Mouse (Mus musculus): ENCODE measurements at regions not wholly inside any gene's neighbourhood (a gene's known extent, or its start where the extent isn't known, plus 50 kb on each side); places are given as distances from the start of the nearest gene placed in this dataset.

GRCm38 (mm10) chr12:106822311-106822710 lies 666.1 kb upstream of the 3110018I06Rik start:
- H3K36me3 ChIP-seq (ENCODE audit: control insufficient read depth, insufficient read depth, low read length), result no peaks in the 10 kb centered on the region
- H3K4me3 ChIP-seq (replicated peaks; ENCODE audit: low read depth, low read length), result no peak overlapping the region
- ATAC-seq (ENCODE audit: low FRiP score, low TSS enrichment) (no peak), DNase-seq (no peak)
- 0 out of 2 replicates have a peak, but pooled peaks cover 5% of the 10 kb centered on the region for H3K9me3 ChIP-seq (ENCODE audit: control insufficient read depth, low read length)
- H3K4me1 ChIP-seq (ENCODE audit: control insufficient read depth, insufficient read depth, low read length), result no peaks in the 10 kb centered on the region
- 78% methylated on average over 4 of the region's 4 CpGs for WGBS
- H3K9ac ChIP-seq (replicated peaks; ENCODE audit: low read length), result no peak overlapping the region
- no peaks in the 10 kb centered on the region for H3K27me3 ChIP-seq (ENCODE audit: control insufficient read depth, insufficient read depth, low read length)
- H3K4me2 ChIP-seq (ENCODE audit: low read length), result no peak overlapping the region
- H3K27ac ChIP-seq (replicated peaks; ENCODE audit: low read depth, low read length), result no peak overlapping the region

- 11% methylated on average over 3 of the region's 3 CpGs for WGBS
- DNase-seq (peak; percentile 39), ATAC-seq (ENCODE audit: low FRiP score, low TSS enrichment) (no peak)
- no peaks in the 10 kb centered on the region for H3K36me3 ChIP-seq (ENCODE audit: control insufficient read depth, insufficient read depth, low read length)
- peaks cover 14% of the 10 kb centered on the region for H3K4me1 ChIP-seq (ENCODE audit: control insufficient read depth, insufficient read depth, low read length)
- H3K27me3 ChIP-seq (ENCODE audit: control insufficient read depth, insufficient read depth, low read length), result no peaks in the 10 kb centered on the region
- H3K9me3 ChIP-seq (ENCODE audit: control insufficient read depth, low read length), result no peaks in the 10 kb centered on the region
- H3K9ac ChIP-seq (replicated peaks; ENCODE audit: low read length), result no peak overlapping the region
- no peak overlapping the region for H3K27ac ChIP-seq (replicated peaks; ENCODE audit: low read depth, low read length)
- H3K4me2 ChIP-seq (ENCODE audit: low read length), result no peak overlapping the region
- no peak overlapping the region for H3K4me3 ChIP-seq (replicated peaks; ENCODE audit: low read depth, low read length)
Measured at GRCm38 (mm10) chr12:106828542-106828941, 659.9 kb upstream of the 3110018I06Rik start.

GRCm38 (mm10) chr12:106829323-106829722 lies 659.1 kb upstream of the 3110018I06Rik start:
- 1% methylated on average over 9 of the region's 9 CpGs for WGBS
- Histone ChIP-seq H3K27me3 (ENCODE audit: control insufficient read depth, insufficient read depth, low read length) (no peaks in the 10 kb centered on the region), H3K36me3 (ENCODE audit: control insufficient read depth, insufficient read depth, low read length) (no peaks in the 10 kb centered on the region), H3K27ac (replicated peaks; ENCODE audit: low read depth, low read length) (peak overlapping the region; percentile 55), H3K9ac (replicated peaks; ENCODE audit: low read length) (no peak overlapping the region), H3K9me3 (ENCODE audit: control insufficient read depth, low read length) (no peaks in the 10 kb centered on the region), H3K4me3 (replicated peaks; ENCODE audit: low read depth, low read length) (no peak overlapping the region), H3K4me1 (ENCODE audit: control insufficient read depth, insufficient read depth, low read length) (peaks cover 17% of the 10 kb centered on the region), H3K4me2 (ENCODE audit: low read length) (no peak overlapping the region)
- no peak for ATAC-seq (ENCODE audit: low FRiP score, low TSS enrichment)
- peak; percentile 76 for DNase-seq

- H3K27ac ChIP-seq (replicated peaks; ENCODE audit: low read depth, low read length), result no peak overlapping the region
- no peaks in the 10 kb centered on the region for H3K27me3 ChIP-seq (ENCODE audit: control insufficient read depth, insufficient read depth, low read length)
- H3K9me3 ChIP-seq (ENCODE audit: control insufficient read depth, low read length), result 0 out of 2 replicates have a peak, but pooled peaks cover 3% of the 10 kb centered on the region
- H3K4me3 ChIP-seq (replicated peaks; ENCODE audit: low read depth, low read length), result no peak overlapping the region
- no peak overlapping the region for H3K9ac ChIP-seq (replicated peaks; ENCODE audit: low read length)
- no peak for ATAC-seq (ENCODE audit: low FRiP score, low TSS enrichment)
- no peaks in the 10 kb centered on the region for H3K36me3 ChIP-seq (ENCODE audit: control insufficient read depth, insufficient read depth, low read length)
- DNase-seq, result no peak
- 74% methylated on average over 3 of the region's 3 CpGs for WGBS
- H3K4me1 ChIP-seq (ENCODE audit: control insufficient read depth, insufficient read depth, low read length), result peaks cover 11% of the 10 kb centered on the region; the same call in 1 of the 2 replicates
- H3K4me2 ChIP-seq (ENCODE audit: low read length), result no peak overlapping the region
Measured at GRCm38 (mm10) chr12:106835241-106835640, 653.2 kb upstream of the 3110018I06Rik start.

DNA sequence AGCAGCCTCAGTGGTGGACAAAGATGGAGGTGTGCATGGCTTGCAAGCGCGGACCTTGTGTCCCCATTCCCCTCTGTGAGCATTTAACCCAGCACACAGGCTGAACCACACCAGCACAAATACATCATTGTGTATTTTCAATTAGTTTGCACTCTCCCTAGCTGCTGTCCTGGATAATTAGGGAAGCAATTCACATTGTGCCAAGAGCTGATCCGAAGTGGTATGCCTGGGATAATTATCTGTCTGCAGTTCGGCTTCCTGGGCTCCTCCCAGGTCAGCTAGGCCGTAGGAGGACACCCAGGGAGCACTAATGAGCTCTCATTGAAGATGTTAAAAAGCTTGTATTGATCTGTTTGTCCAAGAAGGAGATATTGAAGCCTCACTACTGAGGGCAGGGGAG lies 648.8 kb upstream of the 3110018I06Rik start:
- no peak for ATAC-seq (ENCODE audit: low FRiP score, low TSS enrichment)
- Histone ChIP-seq H3K36me3 (ENCODE audit: control insufficient read depth, insufficient read depth, low read length) (no peaks in the 10 kb centered on the region), H3K9ac (replicated peaks; ENCODE audit: low read length) (no peak overlapping the region), H3K4me2 (ENCODE audit: low read length) (no peak overlapping the region), H3K27ac (replicated peaks; ENCODE audit: low read depth, low read length) (peak overlapping the region; percentile 32; the same call in 1 of the 2 replicates), H3K9me3 (ENCODE audit: control insufficient read depth, low read length) (0 out of 2 replicates have a peak, but pooled peaks cover 3% of the 10 kb centered on the region), H3K4me3 (replicated peaks; ENCODE audit: low read depth, low read length) (no peak overlapping the region), H3K27me3 (ENCODE audit: control insufficient read depth, insufficient read depth, low read length) (no peaks in the 10 kb centered on the region), H3K4me1 (ENCODE audit: control insufficient read depth, insufficient read depth, low read length) (peaks cover 19% of the 10 kb centered on the region)
- WGBS, result 32% methylated on average over 5 of the region's 5 CpGs
- peak; percentile 46 for DNase-seq

DNA sequence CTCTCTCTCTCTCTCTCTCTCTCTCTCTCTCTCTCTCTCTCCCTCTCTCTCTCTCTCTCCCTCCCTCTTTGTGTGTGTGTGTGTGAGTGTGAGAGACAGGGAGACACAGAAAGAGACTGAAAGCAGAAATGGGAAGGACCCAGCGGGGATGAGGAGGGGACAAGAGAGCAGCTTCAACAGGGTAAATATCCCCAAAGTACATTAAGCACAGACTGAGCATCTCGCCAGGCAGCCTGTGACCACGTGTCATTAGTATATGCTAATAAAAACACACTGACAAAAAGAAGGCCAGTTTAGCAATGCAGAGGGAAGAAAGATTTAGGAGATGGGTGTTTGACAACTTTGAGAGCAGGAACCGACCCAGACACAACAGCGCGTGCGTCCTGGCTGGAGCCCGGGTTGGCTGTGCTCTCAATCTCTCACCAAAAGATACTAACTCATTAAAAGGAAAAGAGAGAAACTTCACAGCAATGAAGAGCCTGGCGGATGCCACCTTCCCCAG lies 648.2 kb upstream of the 3110018I06Rik start:
- ATAC-seq (ENCODE audit: low FRiP score, low TSS enrichment) (no peak), DNase-seq (peak; percentile 30)
- Histone ChIP-seq H3K9me3 (ENCODE audit: control insufficient read depth, low read length) (0 out of 2 replicates have a peak, but pooled peaks cover 3% of the 10 kb centered on the region), H3K9ac (replicated peaks; ENCODE audit: low read length) (no peak overlapping the region), H3K4me3 (replicated peaks; ENCODE audit: low read depth, low read length) (no peak overlapping the region), H3K4me2 (ENCODE audit: low read length) (no peak overlapping the region), H3K4me1 (ENCODE audit: control insufficient read depth, insufficient read depth, low read length) (peaks cover 19% of the 10 kb centered on the region), H3K36me3 (ENCODE audit: control insufficient read depth, insufficient read depth, low read length) (no peaks in the 10 kb centered on the region), H3K27me3 (ENCODE audit: control insufficient read depth, insufficient read depth, low read length) (no peaks in the 10 kb centered on the region), H3K27ac (replicated peaks; ENCODE audit: low read depth, low read length) (0 out of 2 replicates have a peak overlapping the region, but pooled peaks have one; percentile 32)
- WGBS, result 44% methylated on average over 9 of the region's 9 CpGs

- Histone ChIP-seq H3K27ac (replicated peaks; ENCODE audit: low read depth, low read length) (0 out of 2 replicates have a peak overlapping the region, but pooled peaks have one; percentile 32), H3K9ac (replicated peaks; ENCODE audit: low read length) (0 out of 2 replicates have a peak overlapping the region, but pooled peaks have one; percentile 6), H3K4me1 (ENCODE audit: control insufficient read depth, insufficient read depth, low read length) (peaks cover 19% of the 10 kb centered on the region), H3K27me3 (ENCODE audit: control insufficient read depth, insufficient read depth, low read length) (no peaks in the 10 kb centered on the region), H3K9me3 (ENCODE audit: control insufficient read depth, low read length) (0 out of 2 replicates have a peak, but pooled peaks cover under 1% of the 10 kb centered on the region), H3K4me3 (replicated peaks; ENCODE audit: low read depth, low read length) (no peak overlapping the region), H3K36me3 (ENCODE audit: control insufficient read depth, insufficient read depth, low read length) (no peaks in the 10 kb centered on the region), H3K4me2 (ENCODE audit: low read length) (no peak overlapping the region)
- 59% methylated on average over 8 of the region's 8 CpGs for WGBS
- ATAC-seq (ENCODE audit: low FRiP score, low TSS enrichment) (no peak), DNase-seq (peak; percentile 18)
Measured at GRCm38 (mm10) chr12:106841996-106842395, 646.4 kb upstream of the 3110018I06Rik start.

DNA sequence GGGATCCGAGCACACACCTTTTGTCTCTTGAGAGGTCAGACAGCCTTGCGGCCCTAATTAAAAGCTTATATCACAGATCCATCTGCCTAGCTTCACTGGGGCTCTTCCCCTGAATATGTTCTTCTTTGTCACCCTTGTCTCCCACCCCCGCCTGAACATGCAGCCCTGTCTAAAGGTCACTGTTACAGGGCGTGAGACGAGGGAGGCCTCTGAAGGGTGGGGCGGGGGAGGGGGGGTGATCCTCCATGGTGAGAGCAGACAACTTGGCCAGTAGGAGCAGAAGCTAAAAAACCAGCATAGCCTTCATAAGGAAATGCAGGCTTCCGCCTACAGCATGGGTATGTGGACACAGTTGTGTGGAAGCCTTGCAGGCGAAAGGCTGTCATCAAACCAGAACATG lies 646.0 kb upstream of the 3110018I06Rik start:
- no peaks in the 10 kb centered on the region for H3K27me3 ChIP-seq (ENCODE audit: control insufficient read depth, insufficient read depth, low read length)
- no peak overlapping the region for H3K4me2 ChIP-seq (ENCODE audit: low read length)
- H3K4me3 ChIP-seq (replicated peaks; ENCODE audit: low read depth, low read length), result no peak overlapping the region
- no peak for ATAC-seq (ENCODE audit: low FRiP score, low TSS enrichment)
- DNase-seq, result no peak
- peaks cover 19% of the 10 kb centered on the region for H3K4me1 ChIP-seq (ENCODE audit: control insufficient read depth, insufficient read depth, low read length)
- 52% methylated on average over 8 of the region's 8 CpGs for WGBS
- no peak overlapping the region for H3K9ac ChIP-seq (replicated peaks; ENCODE audit: low read length)
- no peaks in the 10 kb centered on the region for H3K36me3 ChIP-seq (ENCODE audit: control insufficient read depth, insufficient read depth, low read length)
- H3K27ac ChIP-seq (replicated peaks; ENCODE audit: low read depth, low read length), result 0 out of 2 replicates have a peak overlapping the region, but pooled peaks have one; percentile 32
- no peaks in the 10 kb centered on the region for H3K9me3 ChIP-seq (ENCODE audit: control insufficient read depth, low read length)

DNA sequence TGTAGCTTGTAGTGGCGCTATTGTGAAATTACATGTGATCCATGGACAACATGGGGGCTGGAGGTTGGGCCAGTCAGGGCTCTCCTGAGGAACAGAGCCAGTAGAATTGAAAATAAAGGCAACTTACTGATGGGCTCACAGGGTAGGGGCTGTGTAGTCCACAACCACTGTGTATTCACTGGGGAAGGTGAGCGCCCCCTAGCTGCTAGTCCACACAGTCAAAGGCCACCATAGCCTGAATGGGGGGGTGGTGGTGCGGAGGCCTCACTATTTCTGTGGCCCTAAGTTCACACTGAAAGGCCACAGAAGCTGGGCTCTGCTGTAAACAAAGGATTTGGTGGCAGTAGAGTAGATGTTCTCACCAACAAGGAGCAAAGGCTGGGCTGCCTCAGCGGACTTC lies 636.8 kb upstream of the 3110018I06Rik start:
- WGBS, result 78% methylated on average over 4 of the region's 4 CpGs
- H3K27me3 ChIP-seq (ENCODE audit: control insufficient read depth, insufficient read depth, low read length), result no peaks in the 10 kb centered on the region
- no peaks in the 10 kb centered on the region for H3K9me3 ChIP-seq (ENCODE audit: control insufficient read depth, low read length)
- H3K4me3 ChIP-seq (replicated peaks; ENCODE audit: low read depth, low read length), result no peak overlapping the region
- no peak overlapping the region for H3K9ac ChIP-seq (replicated peaks; ENCODE audit: low read length)
- no peaks in the 10 kb centered on the region for H3K36me3 ChIP-seq (ENCODE audit: control insufficient read depth, insufficient read depth, low read length)
- 0 out of 2 replicates have a peak, but pooled peaks cover 2% of the 10 kb centered on the region for H3K4me1 ChIP-seq (ENCODE audit: control insufficient read depth, insufficient read depth, low read length)
- DNase-seq, result no peak
- no peak overlapping the region for H3K4me2 ChIP-seq (ENCODE audit: low read length)
- no peak for ATAC-seq (ENCODE audit: low FRiP score, low TSS enrichment)
- H3K27ac ChIP-seq (replicated peaks; ENCODE audit: low read depth, low read length), result no peak overlapping the region

Measured in midbrain, embryonic 14.5 days (tissue).